Mouse (Mus musculus): Measurements from ENCODE around the gene Trib3.
"Not testable (repeated sequence)": the region's sequence is repeated elsewhere in the genome, so short reads cannot be mapped to it uniquely, and the experiment has no call there.

Trib3 gene

DNA sequence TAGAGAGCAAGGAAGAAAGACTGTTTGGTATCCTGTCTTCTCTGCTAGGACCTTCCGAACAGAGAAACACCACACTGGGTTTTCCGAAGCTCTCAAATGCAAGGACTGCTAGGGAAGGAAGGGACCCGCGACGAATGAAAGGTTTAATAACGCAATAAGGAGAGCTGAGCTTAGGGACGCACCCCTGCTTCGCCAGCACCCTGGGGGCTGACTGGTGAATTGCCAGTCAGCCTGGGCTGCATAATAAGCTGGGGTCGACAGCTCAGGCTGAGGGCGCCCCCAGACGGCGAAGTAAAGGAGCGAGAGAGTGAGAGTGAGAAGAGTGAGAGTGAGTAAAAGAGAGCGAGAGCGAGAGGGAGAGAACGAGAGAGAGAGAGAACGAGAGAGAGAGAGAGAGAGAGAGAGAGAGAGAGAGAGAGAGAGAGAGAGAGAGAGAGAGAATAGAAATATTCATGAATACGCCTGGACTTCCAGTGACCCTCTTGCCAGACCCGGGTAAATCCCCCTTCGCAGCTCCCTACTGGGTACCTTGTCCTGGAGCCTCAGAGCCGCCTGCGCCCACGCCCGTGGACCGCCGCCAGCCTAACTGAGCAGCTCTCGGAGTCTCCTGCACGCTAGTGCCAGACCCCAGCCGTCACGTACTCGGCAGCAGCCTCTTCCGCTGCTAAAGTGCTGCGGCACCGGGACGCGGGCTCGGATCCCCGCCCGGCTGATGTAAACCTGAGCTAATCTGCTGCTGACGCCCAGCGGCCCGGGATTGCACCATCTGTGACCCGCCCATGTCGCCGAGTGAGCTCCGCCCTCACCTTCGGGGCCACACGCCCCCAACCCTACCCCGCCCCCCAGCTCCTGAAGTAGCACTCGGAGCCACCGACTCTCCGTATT lies at the start of gene Trib3:
Trib3 (minus strand) TSS at position 704 of the 885 bp plus-strand sequence.
- in situ Hi-C loops (cut with MseI, MboI), result no loop called here

DNA sequence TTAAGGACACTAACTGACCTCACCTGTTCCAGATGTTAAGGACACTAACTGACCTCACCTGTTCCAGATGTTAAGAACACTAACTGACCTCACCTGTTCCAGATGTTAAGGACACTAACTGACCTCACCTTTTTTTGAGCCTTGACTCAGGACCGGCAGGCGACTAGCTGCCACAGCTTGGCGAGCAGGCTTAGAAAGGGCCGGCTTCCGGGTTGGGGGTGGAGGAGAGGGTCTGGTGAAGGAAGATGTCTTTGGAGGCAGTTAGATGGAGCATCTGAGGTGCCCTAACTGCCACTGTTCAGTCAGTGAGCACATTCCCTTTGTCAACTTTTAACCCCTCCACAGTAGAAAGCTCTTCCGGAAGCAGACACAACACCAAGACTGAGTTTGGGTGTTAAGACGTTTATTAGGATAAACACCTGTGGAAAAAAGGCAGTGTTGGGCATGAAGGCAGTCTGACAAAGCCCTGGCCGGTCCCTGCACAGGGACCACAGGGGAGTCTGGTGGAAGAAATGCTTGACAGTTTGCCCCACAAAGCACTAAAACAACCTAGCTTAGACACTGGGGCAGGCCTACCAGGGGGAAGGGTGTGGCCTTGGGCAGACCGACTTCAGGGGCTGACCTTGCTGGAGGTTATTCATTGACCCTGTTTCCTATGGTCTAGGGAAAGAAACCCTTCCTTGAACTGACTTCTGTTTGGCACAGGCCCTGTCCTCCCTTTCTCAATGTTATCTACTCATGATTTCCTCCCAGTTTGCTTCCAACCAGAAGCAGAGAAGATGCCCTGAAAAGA lies 49.6 kb upstream of the Trib3 start:
- in situ Hi-C loops (cut with MseI, MboI), result no loop called here

DNA sequence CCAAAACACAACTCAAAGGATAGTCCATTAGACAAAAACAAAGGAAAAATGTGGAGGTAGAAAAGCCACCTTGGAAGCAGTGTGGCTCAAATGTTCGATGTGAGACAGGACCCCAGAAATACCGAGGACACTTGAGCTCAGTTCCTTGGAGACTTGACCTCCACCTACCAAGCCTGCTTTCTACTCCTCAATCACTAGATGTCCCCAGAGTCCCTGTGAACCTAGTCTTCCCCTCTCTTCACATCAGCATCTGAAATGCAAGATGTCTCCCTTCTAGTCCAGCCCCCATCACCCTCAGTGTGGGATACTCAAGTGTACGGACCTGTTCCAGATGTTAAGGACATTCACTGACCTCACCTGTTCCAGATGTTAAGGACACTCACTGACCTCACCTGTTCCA lies 49.0 kb upstream of the Trib3 start:
- in situ Hi-C loops (cut with MseI, MboI), result no loop called here

DNA sequence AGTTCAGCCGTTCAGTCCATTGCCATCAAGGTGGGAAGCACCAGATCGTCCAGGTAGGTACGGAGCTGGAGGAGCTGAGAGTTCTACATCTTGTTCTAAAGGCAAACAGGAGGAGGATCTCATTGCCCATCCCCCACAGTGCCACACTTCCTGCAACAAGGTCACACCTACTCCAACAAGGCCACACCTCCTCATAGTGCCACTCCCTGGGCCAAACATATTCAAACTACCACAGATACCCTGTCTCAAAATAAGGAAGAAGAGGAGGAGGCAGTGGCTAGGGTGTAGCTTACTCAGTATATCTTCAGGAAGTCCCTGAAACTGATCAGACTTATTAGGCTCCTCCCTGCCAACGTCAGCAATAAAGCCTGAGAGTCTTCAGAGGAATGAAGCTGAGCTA lies 40.4 kb upstream of the Trib3 start:
- in situ Hi-C loops (cut with MseI, MboI), result no loop called here

DNA sequence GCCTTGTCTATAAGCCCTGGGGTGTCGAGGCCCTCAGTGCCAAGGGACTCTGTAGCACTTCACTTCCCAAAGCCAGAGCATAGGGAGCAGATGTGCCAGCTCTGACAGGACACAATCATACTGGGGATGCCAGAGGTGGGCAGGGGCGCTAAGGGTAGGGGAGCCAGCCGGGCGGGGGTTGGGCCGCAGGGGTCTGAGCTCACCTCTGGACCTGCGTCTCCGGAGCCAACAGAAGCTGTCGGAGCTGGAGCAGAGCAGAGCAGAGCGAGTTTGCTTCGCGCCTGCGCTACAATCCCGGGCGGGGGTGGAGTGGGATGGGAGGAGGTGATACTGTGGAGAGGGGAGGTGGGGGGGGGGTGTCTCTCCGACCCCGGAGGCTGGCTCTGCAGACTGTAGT lies 32.5 kb upstream of the Trib3 start, which contains the start of gene Nrsn2:
Nrsn2 (minus strand) TSS at position 294 of the 397 bp plus-strand sequence.
- in situ Hi-C loops (cut with MseI, MboI), result no loop called here

DNA sequence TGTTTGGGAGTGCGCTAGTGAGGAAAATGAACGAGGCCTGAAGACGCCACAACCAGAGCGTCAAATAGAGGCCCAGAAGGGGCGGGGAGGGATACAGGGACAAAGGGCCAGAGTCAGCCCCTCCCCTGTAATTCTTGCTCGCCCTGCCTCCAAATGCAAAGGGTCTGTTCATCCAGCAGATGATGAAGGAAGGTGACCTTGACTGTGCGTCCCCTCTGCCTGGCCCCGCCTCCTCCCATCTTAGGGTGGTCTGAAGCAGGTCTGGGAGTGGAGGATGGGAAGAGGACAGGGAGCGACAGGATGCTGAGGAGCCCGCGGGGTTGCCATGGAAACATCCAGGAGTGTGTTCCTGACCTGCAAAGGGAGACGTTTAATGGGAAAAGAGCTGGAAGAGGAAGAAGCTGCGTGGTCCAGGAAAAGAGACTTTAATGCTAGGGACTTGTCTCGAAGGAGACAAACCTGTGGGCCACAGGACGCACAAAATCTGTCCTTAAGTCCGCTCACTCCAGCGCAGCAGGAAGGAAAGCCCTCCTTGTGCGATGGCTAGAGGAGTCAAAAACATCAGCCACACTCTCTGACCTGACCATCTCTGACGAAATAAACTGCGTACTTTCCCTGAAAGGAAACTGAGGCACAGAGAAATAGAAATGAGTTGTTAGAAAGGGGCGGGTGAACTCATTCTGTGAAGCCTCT lies 32.0 kb upstream of the Trib3 start:
- in situ Hi-C loops (cut with MseI, MboI), result no loop called here

DNA sequence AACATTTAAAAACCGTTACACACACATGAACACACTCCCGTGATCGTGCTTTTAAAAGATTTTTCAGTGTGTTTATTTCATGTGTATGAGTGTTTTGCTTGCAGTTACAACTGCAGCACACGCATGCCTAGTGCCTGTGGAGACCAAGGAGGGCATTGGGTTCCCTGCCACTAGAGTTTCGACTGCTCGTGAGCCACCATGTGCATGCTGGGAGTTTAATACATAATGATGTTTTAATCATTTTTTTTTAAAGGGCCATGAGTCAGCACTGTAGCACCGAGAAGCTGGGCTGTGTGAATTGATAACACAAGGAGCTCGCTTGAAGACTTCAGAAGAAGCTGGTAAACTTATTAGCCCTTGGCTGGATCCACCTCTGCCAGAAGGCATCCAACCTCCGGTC lies 29.7 kb upstream of the Trib3 start:
- in situ Hi-C loops (cut with MseI, MboI), result no loop called here

DNA sequence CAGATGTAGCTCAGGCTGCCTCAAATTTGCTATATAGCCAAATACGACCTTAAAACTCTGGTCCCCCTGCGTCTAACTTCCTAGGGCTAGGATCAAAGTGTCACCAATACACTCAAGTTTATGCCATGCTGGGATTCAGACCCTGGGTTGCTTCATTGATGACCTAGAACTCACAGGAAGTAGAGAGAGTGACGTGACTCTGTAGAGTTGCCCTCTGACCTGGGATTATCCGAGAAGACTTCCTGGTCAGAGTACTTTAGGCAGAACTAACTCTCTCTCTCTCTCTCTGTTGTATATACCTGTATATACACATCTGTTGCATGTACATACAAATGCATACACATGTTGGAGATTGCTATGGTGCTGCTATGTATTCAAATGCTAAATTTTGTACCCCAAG lies 28.8 kb upstream of the Trib3 start:
- in situ Hi-C loops (cut with MseI, MboI), result no loop called here

DNA sequence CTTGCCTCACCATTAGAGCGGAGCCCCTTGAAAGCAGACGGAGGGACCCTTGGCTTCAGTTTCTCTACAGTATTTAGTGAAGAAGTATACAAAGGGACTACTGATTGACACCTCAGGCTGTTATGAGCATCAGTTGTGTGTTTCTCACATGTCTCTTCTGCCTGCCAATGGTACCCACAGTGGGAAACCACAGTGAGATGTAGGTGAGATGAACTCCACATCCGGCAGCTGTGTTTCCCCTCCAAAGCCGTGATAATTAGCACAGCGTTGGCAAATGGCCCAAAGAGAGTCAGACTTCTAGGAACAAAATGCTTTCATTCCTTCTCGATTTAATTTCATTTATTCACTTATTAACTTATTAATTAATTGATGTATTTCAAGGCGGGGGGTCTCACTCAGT lies 28.3 kb upstream of the Trib3 start:
- in situ Hi-C loops (cut with MseI, MboI), result no loop called here

DNA sequence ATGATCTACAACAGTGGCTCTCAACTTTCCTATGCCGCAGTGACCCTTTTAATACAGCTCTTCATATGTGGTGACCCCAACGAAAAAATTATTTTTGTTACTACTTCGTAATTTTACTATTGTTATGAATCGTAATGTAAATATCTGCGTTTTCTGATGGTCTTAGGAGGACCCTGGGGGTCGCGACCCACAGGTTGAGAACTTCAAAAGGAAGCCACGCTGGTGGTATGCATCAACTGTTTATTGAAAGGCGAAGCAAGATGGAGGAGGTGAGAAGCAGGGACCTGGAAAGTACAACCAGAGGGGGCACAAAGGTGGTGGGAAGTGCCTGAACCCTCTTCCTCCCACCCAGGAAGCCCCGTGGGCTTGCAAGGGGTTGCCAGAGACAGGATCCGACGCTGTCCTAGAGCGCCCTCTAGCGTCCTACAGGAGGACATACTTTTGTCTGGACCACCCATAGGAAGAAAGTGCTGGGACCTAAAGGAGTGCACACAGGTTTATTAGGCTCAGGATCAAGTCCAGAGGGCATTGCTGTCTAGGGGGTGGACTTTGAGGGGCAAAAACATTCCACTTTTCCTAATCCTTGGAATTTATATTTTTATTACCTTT lies 24.8 kb upstream of the Trib3 start:
- in situ Hi-C loops (cut with MseI, MboI), result no loop called here

DNA sequence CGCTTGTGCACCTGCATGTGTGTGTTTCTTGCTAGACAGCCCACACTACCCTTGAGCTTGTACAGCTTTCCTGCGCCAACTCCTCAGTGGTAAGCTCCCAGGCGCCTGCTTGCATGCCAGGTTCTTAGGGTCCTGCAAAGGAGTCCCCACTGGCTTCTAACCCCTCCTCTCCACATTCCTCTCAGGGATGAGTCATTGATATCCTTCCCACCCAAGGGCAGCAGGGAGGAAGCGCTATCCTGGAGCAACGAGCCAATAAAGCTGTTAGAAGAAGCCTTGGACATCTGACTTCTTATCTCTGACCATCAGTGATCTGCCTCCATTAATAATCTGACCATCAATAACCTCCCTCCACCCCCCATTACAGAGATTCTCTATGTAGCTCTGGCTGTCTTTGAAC lies 24.1 kb upstream of the Trib3 start:
- in situ Hi-C loops (cut with MseI, MboI), result no loop called here

DNA sequence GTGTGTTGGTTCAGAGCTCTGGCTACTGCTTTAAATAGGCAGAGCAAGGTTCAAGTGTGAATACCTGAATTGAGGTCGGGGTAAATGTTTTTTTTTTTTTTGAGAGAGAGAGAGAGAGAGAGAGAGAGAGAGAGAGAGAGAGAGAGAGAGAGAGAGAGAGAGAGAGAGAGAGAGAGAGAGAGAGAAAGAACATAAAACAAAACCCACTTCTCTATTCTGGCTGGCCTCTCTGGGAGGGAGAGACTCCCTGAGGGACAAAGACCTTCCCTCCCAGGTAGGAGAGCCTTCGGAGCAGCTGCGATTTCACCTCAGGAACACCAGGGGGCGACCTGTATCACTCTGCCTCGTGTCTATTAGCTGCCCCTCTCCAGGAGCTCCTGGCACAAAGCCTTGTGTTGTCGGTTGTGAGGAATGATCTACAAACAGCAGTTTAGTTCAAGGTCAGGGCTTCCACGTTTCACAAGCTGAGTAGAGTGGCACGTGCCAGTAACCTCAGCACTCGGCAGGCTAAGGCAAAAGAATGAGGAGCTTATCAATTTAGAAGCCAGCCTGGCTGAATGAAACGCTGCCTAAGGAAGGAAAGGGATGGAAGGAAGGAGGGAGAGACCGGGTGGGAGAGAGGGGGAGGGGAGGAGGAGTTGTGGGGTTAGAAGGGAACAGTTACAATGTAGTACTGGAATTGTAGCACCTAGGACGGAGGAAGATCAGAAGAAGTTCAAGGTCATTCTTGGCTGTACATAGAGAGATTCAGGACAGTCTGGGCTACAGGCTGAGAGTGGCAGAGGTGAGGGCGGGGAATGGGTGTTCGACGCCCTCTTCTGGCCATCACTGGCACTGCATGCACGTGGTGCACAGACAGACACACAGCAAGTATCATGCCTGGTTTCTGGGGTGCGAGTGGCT lies 19.7 kb upstream of the Trib3 start:
- in situ Hi-C loops (cut with MseI, MboI), result no loop called here

DNA sequence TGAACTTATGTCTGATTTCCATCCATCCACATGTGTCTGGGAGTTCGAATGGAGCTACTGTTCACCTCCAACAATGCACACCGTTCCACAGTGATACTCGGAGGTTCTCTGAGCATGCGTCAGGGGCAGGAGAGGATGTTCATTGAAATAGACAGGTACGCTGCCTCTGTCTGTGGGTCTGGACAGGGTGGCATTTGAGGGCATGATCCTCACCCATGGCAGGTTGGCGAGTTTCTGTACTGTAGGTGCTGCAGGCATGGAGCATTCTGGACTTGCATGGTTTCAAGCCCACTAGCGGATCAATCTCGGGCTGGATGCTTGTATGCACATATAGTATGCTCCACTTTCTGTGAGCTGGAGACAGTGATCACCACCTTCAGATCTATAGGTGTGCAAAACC lies 17.4 kb upstream of the Trib3 start:
- in situ Hi-C loops (cut with MseI, MboI), result no loop called here

DNA sequence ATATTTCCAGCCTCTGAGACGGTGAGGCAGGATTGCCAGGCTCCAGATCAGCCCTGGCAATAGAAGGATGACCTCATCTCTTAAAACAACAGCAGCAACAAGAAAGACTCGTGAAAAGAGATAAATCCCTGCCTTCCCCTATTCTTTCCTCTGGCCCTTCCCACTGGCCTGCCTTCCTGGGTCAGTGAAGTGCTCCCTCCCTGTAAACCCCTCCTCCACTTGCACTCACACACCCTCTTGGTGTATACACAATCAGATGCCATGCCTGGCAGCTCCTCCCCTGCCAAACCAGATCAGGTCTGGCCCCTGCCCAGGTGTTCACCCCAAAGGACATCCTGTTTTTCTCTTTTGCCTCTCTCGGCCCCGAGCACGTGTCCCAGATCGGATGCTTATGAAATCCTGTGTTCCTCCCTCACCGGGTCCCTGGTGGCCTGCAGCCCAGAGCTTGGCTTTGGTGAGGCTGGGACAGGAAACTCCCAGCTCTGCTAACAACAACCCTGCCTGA lies 16.5 kb upstream of the Trib3 start:
- in situ Hi-C loops (cut with MseI, MboI), result no loop called here

DNA sequence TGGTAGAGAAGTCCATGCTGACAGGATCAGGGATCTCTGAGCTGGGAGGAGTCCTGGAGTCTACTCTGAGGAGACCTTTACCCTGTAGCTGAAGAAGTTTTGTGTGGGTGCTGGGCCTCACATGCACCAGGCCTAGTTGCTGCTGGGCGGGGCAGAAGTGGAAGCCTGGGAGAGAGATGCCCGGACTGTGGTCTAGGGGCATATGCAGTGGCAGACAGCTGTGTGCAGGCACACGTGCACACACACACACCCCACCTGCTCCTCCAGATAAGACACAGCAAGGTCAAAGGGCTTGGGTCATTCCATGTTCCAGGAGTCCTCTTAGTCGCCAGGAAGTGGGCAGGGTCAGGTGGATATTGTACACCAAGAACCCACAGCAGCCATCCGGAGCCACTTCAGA lies 15.8 kb upstream of the Trib3 start:
- in situ Hi-C loops (cut with MseI, MboI), result no loop called here

DNA sequence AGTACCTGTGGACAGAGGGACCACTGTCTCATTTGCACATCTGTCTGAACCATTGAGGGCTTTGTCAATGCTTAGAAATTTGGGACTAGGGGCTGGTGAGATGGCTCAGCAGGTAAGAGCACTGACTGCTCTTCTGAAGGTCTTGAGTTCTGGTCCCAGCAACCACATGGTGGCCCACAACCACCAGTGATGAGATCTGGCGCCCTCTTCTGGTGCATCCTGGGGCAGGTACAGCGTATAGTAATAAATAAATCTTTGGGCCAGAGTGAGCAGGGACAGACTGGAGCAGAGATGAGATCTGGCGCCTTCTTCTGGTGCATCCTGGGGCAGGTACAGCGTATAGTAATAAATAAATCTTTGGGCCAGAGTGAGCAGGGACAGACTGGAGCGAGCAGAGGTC lies 15.1 kb upstream of the Trib3 start:
- in situ Hi-C loops (cut with MseI, MboI), result not testable (repeated sequence)

DNA sequence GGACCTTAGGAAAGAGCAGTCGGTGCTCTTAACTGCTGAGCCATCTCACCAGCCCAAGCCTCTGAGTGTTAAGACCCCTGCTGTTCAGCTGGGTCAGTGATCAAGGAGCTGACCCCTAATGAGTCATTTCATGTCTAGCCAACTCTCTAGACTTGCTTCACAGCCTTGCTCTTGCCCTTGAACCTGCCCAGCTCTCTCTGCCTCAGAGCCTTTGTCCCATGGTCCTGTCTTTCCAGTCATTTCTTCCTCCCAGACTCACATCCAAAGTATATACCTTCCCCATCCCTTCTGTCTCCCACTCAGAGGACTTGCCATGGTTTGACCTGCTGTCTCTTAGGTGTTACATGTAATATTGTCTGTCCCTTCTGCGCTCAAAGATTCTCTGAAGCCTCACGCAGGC lies 13.4 kb upstream of the Trib3 start:
- in situ Hi-C loops (cut with MseI, MboI), result no loop called here

DNA sequence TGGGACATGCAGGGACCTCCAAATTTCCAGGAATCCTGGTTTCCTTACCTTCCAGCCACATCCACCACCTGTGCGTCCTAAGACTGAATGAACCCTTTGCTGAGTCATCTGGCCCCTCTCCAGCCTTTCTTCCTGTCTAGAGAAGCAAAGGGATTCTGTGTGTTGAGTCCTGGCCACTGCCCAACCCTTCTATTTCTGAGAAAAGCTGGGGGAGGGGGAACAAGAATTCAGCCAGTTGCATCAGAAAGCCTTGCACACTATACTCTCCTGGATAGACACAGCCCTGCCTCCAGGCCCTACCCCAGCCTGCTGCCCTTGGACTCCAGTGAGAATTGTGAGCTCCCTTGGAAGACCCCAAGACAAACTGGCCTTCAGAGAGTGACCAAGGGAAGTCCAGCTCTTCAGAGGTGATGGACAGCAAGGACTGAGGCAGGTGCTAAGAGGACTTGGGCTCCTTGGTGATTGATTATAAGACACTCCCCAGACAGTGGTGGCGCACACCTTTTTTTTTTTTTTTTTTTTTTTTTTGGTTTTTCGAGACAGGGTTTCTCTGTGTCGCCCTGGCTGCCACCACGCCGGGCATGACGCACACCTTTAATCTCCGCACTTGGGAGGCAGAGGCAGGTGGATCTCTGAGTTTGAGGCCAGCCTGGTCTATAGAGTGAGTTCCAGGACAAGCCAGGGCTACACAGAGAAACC lies 6.2 kb upstream of the Trib3 start:
- in situ Hi-C loops (cut with MseI, MboI), result no loop called here

DNA sequence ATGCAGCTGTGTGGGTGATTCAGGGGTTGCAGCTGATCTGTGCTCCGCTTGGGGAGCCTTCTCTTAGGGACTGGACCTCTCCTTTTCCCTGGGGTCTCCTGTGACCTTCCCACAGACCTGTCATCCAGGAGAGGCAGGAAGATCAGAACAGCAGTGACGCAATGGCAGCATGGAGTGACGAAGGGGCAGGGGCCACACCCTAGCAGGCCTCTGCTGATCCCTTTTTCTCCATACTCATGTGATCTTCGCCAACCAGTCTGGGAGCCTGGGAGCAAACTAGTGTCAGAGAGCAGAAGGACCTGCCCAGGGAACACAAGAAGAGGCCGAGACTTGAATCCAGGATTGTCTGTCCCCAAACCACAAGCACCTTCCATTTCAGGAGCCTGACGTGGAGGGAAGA lies 5.4 kb upstream of the Trib3 start:
- in situ Hi-C loops (cut with MseI, MboI), result no loop called here

DNA sequence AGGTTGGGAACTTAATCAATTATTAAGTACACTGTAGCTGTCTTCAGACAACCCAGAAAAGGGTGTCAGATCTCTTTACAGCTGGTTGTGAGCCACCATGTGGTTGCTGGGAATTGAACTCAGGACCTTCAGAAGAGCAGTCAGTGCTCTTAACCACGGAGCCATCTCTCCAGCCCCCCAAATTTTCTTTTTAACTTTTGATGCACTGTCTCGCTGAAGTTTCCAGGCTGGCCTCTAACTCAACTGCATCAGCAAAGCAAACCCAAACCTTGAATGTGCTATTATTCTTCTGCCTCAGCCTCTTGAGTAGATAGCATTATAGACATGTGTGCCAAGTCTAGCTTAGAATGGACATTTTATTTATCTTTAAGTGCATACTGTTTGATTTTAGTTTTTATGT lies 3.9 kb upstream of the Trib3 start:
- in situ Hi-C loops (cut with MseI, MboI), result no loop called here
